Mouse (Mus musculus) spleen, adult 2 months (tissue): ENCODE measurements around the gene Ripk1. TPM values are rescaled to one million over a fixed set of nuclear protein-coding genes. Genes with fewer than 3 reads are reported as not detected.

Experiments
- DNase-seq, 2 experiments: peaks; one replicate each; pipeline versions ENCODE4 v3.0.0 to v3.0.0-alpha.2; 2012 to 2021; ENCODE audit warnings: low spot score in 2 of 2, low read depth in 1 of 2
- H3K27ac ChIP-seq: fragments of 200-500 bp; 2 replicates; pipeline ENCODE4 v1.5.1; 2012; ENCODE audit warnings: low read length, inconsistent platforms; ENCODE audit not compliant: insufficient read depth
- H3K27me3 ChIP-seq: fragments of 200-500 bp; 2 replicates; pipeline ENCODE4 v1.6.1; 2012; ENCODE audit warnings: mild to moderate bottlenecking, moderate library complexity, low read length, inconsistent platforms; ENCODE audit not compliant: control insufficient read depth, insufficient read depth
- H3K36me3 ChIP-seq: fragments of 200-500 bp; 2 replicates; pipeline ENCODE4 v1.6.1; 2012; ENCODE audit warnings: mild to moderate bottlenecking, low read length, inconsistent platforms; ENCODE audit not compliant: control insufficient read depth, insufficient read depth
- H3K4me1 ChIP-seq: fragments of 200-500 bp; 2 replicates; pipeline ENCODE4 v1.6.1; 2011; ENCODE audit warnings: inconsistent platforms; ENCODE audit not compliant: control insufficient read depth, insufficient read depth, insufficient read length
- H3K4me3 ChIP-seq: fragments of 200-500 bp; 2 replicates; pipeline ENCODE4 v1.5.1; 2011; ENCODE audit warnings: mild to moderate bottlenecking, inconsistent platforms; ENCODE audit not compliant: insufficient read depth, insufficient read length; ENCODE audit errors: extremely low read depth
- CTCF ChIP-seq: fragments of 200-500 bp; IDR thresholded peaks from 2 replicates; pipeline ENCODE4 v1.5.1; 2011; ENCODE audit warnings: mild to moderate bottlenecking, inconsistent platforms; ENCODE audit not compliant: insufficient read depth, insufficient read length, insufficient replicate concordance; ENCODE audit errors: extremely low read depth
- POLR2A ChIP-seq: fragments of 200-500 bp; IDR thresholded peaks from 2 replicates; pipeline ENCODE4 v1.6.1; 2011; ENCODE audit warnings: low read depth, low read length, inconsistent platforms
- WGBS: fragments of 180-500 bp; shearing (Covaris S2); methylation state at CpG from one replicate; pipeline ENCODE4 v1.1.7; 2018; 5-methylcytosine and 5-hydroxymethylcytosine counted together
- polyA plus RNA-seq: library from polyadenylated mRNA; depleted of rRNA; stranded (reverse); fragments of >200 nt; gene quantifications from 2 replicates; pipeline ENCODE4 v1.2.3, GENCODE M21; 2012; rRNA removed

The Ripk1 gene
- polyA plus RNA-seq, result 6.5 and 11.4 TPM in 2 replicates

GRCm38 (mm10) chr13:34002058-34003006 is at the start of gene Ripk1, which contains the start of gene Serpinb6a:
Gene Ripk1, plus strand, starts transcription at chr13:34002363.
Gene Serpinb6a, minus strand, starts transcription at chr13:34002794.
- WGBS, result under 1% methylated on average over 90 of the region's 92 CpGs
- DNase-seq, result peak; percentile 84 to 91
- Histone ChIP-seq H3K27me3 (no peaks in the 10 kb centered on the region), H3K36me3 (0 out of 2 replicates have a peak, but pooled peaks cover 1% of the 10 kb centered on the region), H3K27ac (peak within 1 kb of the TSS; percentile 98), H3K4me1 (peaks cover 3% of the 10 kb centered on the region), H3K4me3 (peak within 1 kb of the TSS; percentile 100)
- TF ChIP-seq CTCF (peak; percentile 42; the same call in 1 of the 2 replicates), POLR2A (peak; percentile 49)

DNA sequence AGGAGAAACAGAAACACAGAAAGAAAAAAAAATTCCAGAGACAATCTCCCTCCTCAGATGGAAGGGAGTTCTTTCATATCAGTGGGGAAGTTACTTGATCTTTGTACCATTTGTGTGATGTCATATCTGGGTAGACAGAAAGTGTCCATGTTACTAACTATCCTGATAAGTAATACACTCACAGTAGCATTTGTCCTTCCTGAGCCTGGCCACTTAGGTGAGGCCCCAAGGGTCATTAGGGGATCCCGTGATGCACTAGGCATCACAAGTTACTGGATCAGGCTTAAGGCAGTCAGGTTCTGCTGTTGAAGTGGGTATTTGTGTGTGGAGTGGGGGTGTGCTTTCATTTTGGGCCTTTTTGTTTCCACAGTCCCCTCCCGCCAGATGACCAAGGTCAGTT is 49.2 kb upstream of the Ripk1 start:
- Histone ChIP-seq H3K4me3 (no peak overlapping the region), H3K27me3 (no peaks in the 10 kb centered on the region), H3K27ac (no peak overlapping the region), H3K36me3 (no peaks in the 10 kb centered on the region), H3K4me1 (no peaks in the 10 kb centered on the region)
- TF ChIP-seq CTCF, result no peak
- TF ChIP-seq POLR2A, result no peak
- DNase-seq, result no peak
- WGBS, result 91% methylated on average over 2 of the region's 2 CpGs

- TF ChIP-seq POLR2A (no peak), CTCF (peak; percentile 17; the same call in 1 of the 2 replicates)
- H3K36me3 ChIP-seq, result no peaks in the 10 kb centered on the region
- DNase-seq, result no peak
- H3K4me3 ChIP-seq, result no peak overlapping the region
- no peak overlapping the region for H3K27ac ChIP-seq
- no peaks in the 10 kb centered on the region for H3K27me3 ChIP-seq
- WGBS, result 54% methylated on average over 6 of the region's 6 CpGs
- H3K4me1 ChIP-seq, result no peaks in the 10 kb centered on the region
These were observed 45.4 kb upstream of the Ripk1 start for GRCm38 (mm10) chr13:33956571-33957421.

DNA sequence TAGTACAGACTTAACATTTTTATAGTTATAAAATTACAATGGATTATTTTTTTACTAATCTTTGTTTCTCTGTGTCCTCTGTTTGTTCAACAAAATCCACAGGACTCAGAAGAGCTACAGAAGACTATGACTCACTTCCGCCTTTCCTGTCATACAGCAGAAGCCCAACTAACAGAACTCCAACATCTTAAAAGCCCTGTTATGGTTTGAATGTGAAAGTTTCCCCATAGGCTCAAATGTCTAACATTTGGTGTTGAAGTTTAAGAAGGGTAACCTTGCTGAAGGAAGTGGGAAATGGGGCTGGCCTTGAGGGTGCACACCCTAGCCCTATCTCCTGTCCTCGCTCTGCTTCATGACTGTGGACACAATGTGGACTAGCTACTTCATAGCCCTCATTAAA is 42.4 kb upstream of the Ripk1 start:
- no peaks in the 10 kb centered on the region for H3K36me3 ChIP-seq
- peaks cover 2% of the 10 kb centered on the region; the same call in 1 of the 2 replicates for H3K4me1 ChIP-seq
- no peak overlapping the region for H3K4me3 ChIP-seq
- DNase-seq, result no peak
- no peaks in the 10 kb centered on the region for H3K27me3 ChIP-seq
- 92% methylated on average over 2 of the region's 2 CpGs for WGBS
- no peak overlapping the region for H3K27ac ChIP-seq
- TF ChIP-seq POLR2A (no peak), CTCF (no peak)

DNA sequence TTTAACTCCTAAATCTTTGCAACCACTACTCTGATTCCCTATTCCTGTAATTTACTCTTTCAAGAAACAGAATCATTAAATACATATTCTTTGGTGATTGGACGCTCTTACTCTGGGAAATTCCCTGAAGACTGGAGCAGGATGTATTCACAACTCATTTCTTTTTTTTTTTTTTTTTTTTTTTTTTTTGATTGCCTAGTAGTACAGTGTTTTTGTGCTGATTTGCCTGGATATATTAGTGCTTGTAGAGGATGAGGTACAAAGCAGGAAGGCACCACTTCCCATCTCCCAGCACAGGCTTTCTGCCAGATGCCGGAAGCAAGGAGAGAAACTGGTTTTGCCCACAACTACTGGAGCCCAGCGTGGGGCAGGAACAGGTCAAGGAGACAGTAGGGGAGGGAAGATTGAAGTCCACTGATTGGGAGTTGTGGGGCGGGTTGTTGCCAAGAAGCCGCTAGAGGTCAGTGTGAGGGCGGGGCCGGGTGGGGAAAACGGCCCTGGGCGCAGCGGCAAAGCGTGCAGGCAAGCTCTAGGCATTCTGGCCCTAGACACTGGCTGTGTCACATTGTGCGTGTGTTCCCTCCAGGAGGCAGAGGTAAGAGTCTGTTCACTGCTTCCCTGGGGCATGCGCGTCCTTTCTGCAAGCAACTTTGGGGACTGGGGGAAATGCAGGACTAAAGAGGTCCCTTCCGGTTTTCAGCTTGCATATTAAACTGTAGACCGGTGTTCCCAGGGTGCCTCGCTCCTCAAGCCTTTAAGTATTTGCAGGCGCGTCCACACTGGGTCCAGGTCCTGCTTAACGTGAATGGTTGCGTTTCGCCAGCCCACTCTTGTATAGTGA is 37.7 kb upstream of the Ripk1 start, which contains the start of gene Nqo2:
Gene Nqo2 (plus strand): TSS at position 482 of the 841 bp plus-strand sequence.
- Histone ChIP-seq H3K36me3 (no peaks in the 10 kb centered on the region), H3K4me1 (peaks cover 6% of the 10 kb centered on the region; the same call in 1 of the 2 replicates), H3K4me3 (peak within 1 kb of the TSS; percentile 84), H3K27ac (peak within 1 kb of the TSS; percentile 69), H3K27me3 (no peaks in the 10 kb centered on the region)
- 3% methylated on average over 22 of the region's 22 CpGs for WGBS
- peak in 1 of 2 experiments; percentile 25 for DNase-seq
- TF ChIP-seq CTCF (no peak), POLR2A (no peak)
